Mouse (Mus musculus) liver, postnatal 0 days (tissue): Measurements from ENCODE around the gene Zfp599. TPM values are rescaled to one million over a fixed set of nuclear protein-coding genes. Genes with fewer than 3 reads are reported as not detected.
A peak's percentile ranks its signal among the peaks of the same experiment; 100 is the strongest.

Experiments
- ATAC-seq: fragments of 200-750 bp; cut with Nextera tagmentation; 2 replicates; pipeline ENCODE4 v1.8.0; 2017; ENCODE audit warnings: mild to moderate bottlenecking, moderate library complexity
- DNase-seq: peaks from one replicate; pipeline ENCODE4 v3.0.0-alpha.2; 2016
- H3K27ac ChIP-seq: fragments of 300-500 bp; sonication (generic); 2 replicates; pipeline ENCODE4 v1.5.1; 2014; ENCODE audit warnings: antibody characterized with exemption, moderate library complexity, mild to moderate bottlenecking, low read depth
- H3K27me3 ChIP-seq: fragments of 300-500 bp; sonication (generic); 2 replicates; pipeline ENCODE4 v1.6.1; 2014; ENCODE audit warnings: low read length, control low read depth, mixed read lengths; ENCODE audit not compliant: insufficient read depth
- H3K36me3 ChIP-seq: fragments of 300-500 bp; sonication (generic); replicated peaks from 2 replicates; pipeline ENCODE4 v1.6.1; 2014; ENCODE audit warnings: mild to moderate bottlenecking, control low read depth, low read length, moderate library complexity, mixed read lengths; ENCODE audit not compliant: insufficient read depth
- H3K4me1 ChIP-seq: fragments of 300-500 bp; sonication (generic); 2 replicates; pipeline ENCODE4 v1.6.1; 2014; ENCODE audit warnings: antibody characterized with exemption, mild to moderate bottlenecking, control low read depth; ENCODE audit not compliant: insufficient read depth
- H3K4me2 ChIP-seq: fragments of 300-500 bp; sonication (generic); 2 replicates; pipeline ENCODE4 v1.6.1; 2014; ENCODE audit warnings: low read depth, mild to moderate bottlenecking, low read length, moderate library complexity, mixed read lengths
- H3K4me3 ChIP-seq: fragments of 300-500 bp; sonication (generic); 2 replicates; pipeline ENCODE4 v1.5.1; 2014; ENCODE audit warnings: low read depth, low read length
- H3K9ac ChIP-seq: fragments of 300-500 bp; sonication (generic); replicated peaks from 2 replicates; pipeline ENCODE4 v1.6.1; 2014; ENCODE audit warnings: mild to moderate bottlenecking, moderate library complexity
- H3K9me3 ChIP-seq: fragments of 300-500 bp; sonication (generic); 2 replicates; pipeline ENCODE4 v1.6.1; 2016; ENCODE audit warnings: mild to moderate bottlenecking, control low read depth, low read length, mixed read lengths
- CTCF ChIP-seq: sonication (generic); IDR thresholded peaks from 2 replicates; pipeline ENCODE4 v1.5.1; 2016; ENCODE audit warnings: antibody characterized with exemption, low read depth
- EP300 ChIP-seq: IDR thresholded peaks from 2 replicates; pipeline ENCODE4 v1.6.1; 2016; ENCODE audit warnings: antibody characterized with exemption, low read depth, mild to moderate bottlenecking
- WGBS: fragments of 180-500 bp; shearing (Covaris S2); extraction: QIAGEN DNeasy Blood & Tissue Kit; methylation state at CpG from one replicate; pipeline ENCODE4 v1.1.7; 2014; ENCODE audit not compliant: insufficient replicate concordance; 5-methylcytosine and 5-hydroxymethylcytosine counted together
- polyA plus RNA-seq: library from polyadenylated mRNA; unstranded; fragments of >200 nt; fragmentation: Nextera tagmentation; extraction: Ambion mirVana; gene quantifications from 2 replicates; pipeline ENCODE4 v1.2.1, GENCODE M21; 2015

Gene Zfp599
- polyA plus RNA-seq, 1 experiment from 2014 or later, result 0.99 TPM

DNA sequence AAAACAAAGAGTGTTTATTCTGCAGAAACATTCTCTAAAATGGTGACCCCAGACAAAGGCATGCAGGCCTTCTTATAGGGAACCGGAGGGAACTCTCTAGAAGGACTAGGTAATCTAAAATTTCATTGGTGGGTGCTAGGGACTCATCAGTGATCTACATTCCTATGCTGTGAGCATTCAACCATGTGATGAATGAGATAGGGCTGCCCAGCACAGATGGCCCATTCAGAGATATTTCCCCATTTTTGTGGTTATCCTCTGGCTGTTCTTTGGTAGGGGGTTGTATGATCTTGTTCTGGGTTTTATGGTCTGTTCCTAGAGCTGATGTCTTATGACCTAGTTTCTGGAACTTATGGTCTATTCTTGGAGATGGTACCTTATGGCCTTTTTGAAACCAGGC lies 9.2 kb upstream of the Zfp599 start:
- Histone ChIP-seq H3K4me1 (no peaks in the 10 kb centered on the region), H3K9ac (no peak overlapping the region), H3K9me3 (peaks cover 5% of the 10 kb centered on the region; the same call in 1 of the 2 replicates), H3K27me3 (no peaks in the 10 kb centered on the region), H3K4me2 (no peak overlapping the region), H3K27ac (no peak overlapping the region), H3K36me3 (no peaks in the 10 kb centered on the region), H3K4me3 (no peak overlapping the region)
- TF ChIP-seq EP300, result no peak
- no peak for TF ChIP-seq CTCF
- no peak for DNase-seq
- no peak for ATAC-seq
- WGBS, result 88% methylated on average over 1 of the region's 1 CpGs

DNA sequence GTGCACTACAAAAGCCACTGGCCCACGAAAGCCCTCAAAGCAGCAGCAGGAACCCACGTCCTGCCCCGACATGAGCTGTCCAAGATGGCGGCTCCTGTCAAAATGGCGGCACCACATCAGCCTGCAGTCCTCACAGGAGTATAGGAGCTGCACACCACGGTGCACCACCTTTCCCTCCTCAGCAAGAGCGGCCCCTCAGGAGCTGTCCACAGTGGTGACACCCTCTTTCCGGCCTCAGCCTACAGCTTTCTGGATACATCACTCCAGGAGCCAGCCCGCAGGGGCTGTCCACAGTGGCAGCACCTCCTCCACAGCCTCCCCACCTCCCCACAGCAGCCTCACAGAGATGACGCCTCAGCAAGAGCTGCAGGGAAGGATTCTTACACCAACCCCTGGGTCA lies 2.9 kb upstream of the Zfp599 start:
- WGBS, result 80% methylated on average over 10 of the region's 10 CpGs
- H3K27me3 ChIP-seq, result no peaks in the 10 kb centered on the region
- DNase-seq, result no peak
- no peaks in the 10 kb centered on the region for H3K36me3 ChIP-seq
- no peak overlapping the region for H3K27ac ChIP-seq
- no peak overlapping the region for H3K4me2 ChIP-seq
- ATAC-seq, result no peak
- 0 out of 2 replicates have a peak, but pooled peaks cover 2% of the 10 kb centered on the region for H3K4me1 ChIP-seq
- H3K4me3 ChIP-seq, result no peak overlapping the region
- H3K9ac ChIP-seq, result no peak overlapping the region
- no peak for TF ChIP-seq CTCF
- TF ChIP-seq EP300, result no peak
- H3K9me3 ChIP-seq, result no peaks in the 10 kb centered on the region; the same call in 1 of the 2 replicates

DNA sequence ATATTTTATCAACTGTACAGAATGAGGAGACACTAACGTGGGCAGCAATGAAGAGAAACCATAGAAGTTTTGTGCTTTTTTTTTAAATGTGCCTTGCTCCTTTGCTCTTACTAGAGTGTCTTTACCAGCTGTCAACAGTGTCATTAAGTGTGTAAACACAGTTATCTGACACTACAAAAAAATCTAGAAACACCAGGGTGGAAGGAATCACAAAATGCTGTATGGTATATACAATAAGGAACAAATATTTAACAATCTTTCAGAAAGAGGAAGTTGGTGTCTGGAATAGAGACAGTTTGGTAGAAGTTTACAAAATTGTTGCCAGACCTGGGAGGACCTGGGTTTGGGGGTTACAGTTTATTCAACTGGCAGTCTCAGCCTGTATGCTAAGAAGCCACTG lies 1.9 kb upstream of the Zfp599 start:
- Histone ChIP-seq H3K4me1 (0 out of 2 replicates have a peak, but pooled peaks cover 2% of the 10 kb centered on the region), H3K36me3 (no peaks in the 10 kb centered on the region), H3K9ac (no peak overlapping the region), H3K4me3 (no peak overlapping the region), H3K27ac (no peak overlapping the region), H3K4me2 (no peak overlapping the region), H3K27me3 (no peaks in the 10 kb centered on the region), H3K9me3 (no peaks in the 10 kb centered on the region; the same call in 1 of the 2 replicates)
- TF ChIP-seq EP300 (no peak), CTCF (no peak)
- 71% methylated on average over 1 of the region's 1 CpGs for WGBS
- no peak for DNase-seq
- no peak for ATAC-seq

DNA sequence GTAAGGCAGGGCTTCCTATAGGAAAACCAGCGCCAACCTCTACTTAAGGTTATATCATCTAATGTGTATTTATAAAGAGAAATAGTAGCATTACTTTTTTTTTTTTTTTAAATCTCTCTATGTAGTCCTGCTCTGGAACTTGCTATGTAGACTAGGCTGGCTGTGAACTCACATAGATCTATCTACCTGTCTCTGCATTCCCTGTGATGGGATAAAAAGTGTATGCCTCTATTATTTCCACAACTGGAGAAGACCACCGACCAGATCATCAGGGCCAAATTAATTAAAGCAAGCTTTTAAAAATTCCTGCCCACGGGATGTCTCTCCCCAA lies 362 bp upstream of the Zfp599 start:
- 0 out of 2 replicates have a peak, but pooled peaks cover 2% of the 10 kb centered on the region for H3K4me1 ChIP-seq
- H3K9me3 ChIP-seq, result no peaks in the 10 kb centered on the region
- no peak overlapping the region for H3K27ac ChIP-seq
- no peaks in the 10 kb centered on the region for H3K36me3 ChIP-seq
- no peak overlapping the region for H3K9ac ChIP-seq
- 33% methylated on average over 3 of the region's 3 CpGs for WGBS
- H3K27me3 ChIP-seq, result no peaks in the 10 kb centered on the region
- H3K4me3 ChIP-seq, result peak overlapping the region; percentile 71
- peak overlapping the region; percentile 92 for H3K4me2 ChIP-seq
- no peak for ATAC-seq
- TF ChIP-seq CTCF (no peak), EP300 (no peak)
- no peak for DNase-seq

DNA sequence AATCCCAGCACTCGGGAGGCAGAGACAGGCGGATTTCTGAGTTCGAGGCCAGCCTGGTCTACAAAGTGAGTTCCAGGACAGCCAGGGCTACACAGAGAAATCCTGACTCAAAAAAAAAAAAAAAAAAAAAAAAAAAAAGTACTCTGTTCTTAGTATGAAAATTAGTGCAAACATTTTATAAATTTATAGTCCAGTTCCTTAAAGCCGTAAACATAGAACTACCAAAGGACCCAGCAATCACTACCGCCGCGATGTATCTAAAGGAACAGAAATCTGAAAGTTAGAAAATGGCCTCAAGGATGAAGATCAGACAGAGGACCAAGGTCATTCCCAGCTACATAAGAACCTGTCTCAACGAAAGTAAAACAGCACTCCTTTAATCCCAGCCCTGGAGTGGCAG lies 911 bp downstream of the Zfp599 start:
- ATAC-seq (no peak), DNase-seq (no peak)
- 0 out of 2 replicates have a peak, but pooled peaks cover 2% of the 10 kb centered on the region for H3K4me1 ChIP-seq
- TF ChIP-seq EP300, result no peak
- no peak for TF ChIP-seq CTCF
- WGBS, result 77% methylated on average over 8 of the region's 8 CpGs
- peaks cover 5% of the 10 kb centered on the region for H3K36me3 ChIP-seq
- no peak overlapping the region for H3K27ac ChIP-seq
- peak overlapping the region; percentile 79 for H3K9ac ChIP-seq
- H3K4me2 ChIP-seq, result peak overlapping the region; percentile 92
- H3K27me3 ChIP-seq, result no peaks in the 10 kb centered on the region
- peaks cover 2% of the 10 kb centered on the region; the same call in 1 of the 2 replicates for H3K9me3 ChIP-seq
- H3K4me3 ChIP-seq, result peak overlapping the region; percentile 71

DNA sequence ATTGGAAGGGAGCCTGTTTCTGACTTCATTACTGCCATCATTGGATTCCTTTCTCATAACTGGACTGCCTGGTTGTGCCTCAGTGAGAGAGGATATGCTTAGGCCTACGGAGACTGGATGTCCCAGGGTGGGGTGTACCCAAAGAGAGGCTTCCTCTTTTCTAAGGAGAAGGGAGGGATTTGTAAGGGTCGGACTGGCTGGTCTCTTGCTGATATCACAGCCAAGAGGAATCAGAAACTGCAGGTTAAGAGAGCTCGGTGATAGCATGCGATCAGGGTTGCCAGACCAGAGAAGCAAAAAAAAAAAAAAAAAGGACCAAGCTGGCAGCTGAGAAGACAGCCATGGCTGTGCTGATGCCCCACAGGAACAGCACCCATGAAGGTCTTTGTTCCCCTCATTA lies 3.1 kb downstream of the Zfp599 start:
- Histone ChIP-seq H3K36me3 (peaks cover 20% of the 10 kb centered on the region), H3K4me1 (0 out of 2 replicates have a peak, but pooled peaks cover 2% of the 10 kb centered on the region), H3K27me3 (no peaks in the 10 kb centered on the region), H3K27ac (no peak overlapping the region), H3K9ac (no peak overlapping the region), H3K9me3 (peaks cover 4% of the 10 kb centered on the region; the same call in 1 of the 2 replicates), H3K4me2 (no peak overlapping the region), H3K4me3 (no peak overlapping the region)
- 63% methylated on average over 4 of the region's 4 CpGs for WGBS
- ATAC-seq (no peak), DNase-seq (no peak)
- TF ChIP-seq EP300 (no peak; the same call in 1 of the 2 replicates), CTCF (no peak)

DNA sequence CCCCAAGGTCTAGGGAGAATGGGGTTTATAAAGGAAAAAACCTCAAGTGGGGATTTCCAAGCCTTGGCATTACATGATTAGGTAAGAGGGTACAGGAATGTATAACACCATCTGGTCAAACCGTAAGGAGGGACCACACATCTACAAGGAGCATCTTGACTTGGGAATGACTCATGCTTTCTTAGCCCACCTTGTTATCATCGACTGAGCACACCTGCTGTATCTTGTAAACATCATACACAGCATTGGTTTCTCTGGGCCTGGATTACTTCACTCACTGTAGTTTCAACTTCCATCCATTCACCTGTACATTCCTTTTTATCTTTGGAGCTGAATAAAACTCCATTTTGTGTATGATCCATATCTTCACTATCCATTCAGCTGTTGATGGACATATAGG lies 15.5 kb downstream of the Zfp599 start:
- DNase-seq (no peak), ATAC-seq (no peak)
- WGBS, result 85% methylated on average over 2 of the region's 2 CpGs
- TF ChIP-seq EP300 (no peak), CTCF (no peak)
- peaks cover 33% of the 10 kb centered on the region for H3K36me3 ChIP-seq
- H3K27me3 ChIP-seq, result no peaks in the 10 kb centered on the region
- peaks cover 21% of the 10 kb centered on the region for H3K9me3 ChIP-seq
- no peak overlapping the region for H3K27ac ChIP-seq
- H3K4me3 ChIP-seq, result no peak overlapping the region
- H3K4me2 ChIP-seq, result no peak overlapping the region
- H3K9ac ChIP-seq, result no peak overlapping the region
- no peaks in the 10 kb centered on the region for H3K4me1 ChIP-seq
